Mouse (Mus musculus) embryo, embryonic 11.5 days (tissue): Measurements from ENCODE around the gene Kcnh4.

ENCODE experiments used
- DNase-seq: peaks from one replicate; pipeline ENCODE4 v3.0.0-alpha.2; 2012; ENCODE audit warnings: low read depth, low spot score

Kcnh4 gene

DNA sequence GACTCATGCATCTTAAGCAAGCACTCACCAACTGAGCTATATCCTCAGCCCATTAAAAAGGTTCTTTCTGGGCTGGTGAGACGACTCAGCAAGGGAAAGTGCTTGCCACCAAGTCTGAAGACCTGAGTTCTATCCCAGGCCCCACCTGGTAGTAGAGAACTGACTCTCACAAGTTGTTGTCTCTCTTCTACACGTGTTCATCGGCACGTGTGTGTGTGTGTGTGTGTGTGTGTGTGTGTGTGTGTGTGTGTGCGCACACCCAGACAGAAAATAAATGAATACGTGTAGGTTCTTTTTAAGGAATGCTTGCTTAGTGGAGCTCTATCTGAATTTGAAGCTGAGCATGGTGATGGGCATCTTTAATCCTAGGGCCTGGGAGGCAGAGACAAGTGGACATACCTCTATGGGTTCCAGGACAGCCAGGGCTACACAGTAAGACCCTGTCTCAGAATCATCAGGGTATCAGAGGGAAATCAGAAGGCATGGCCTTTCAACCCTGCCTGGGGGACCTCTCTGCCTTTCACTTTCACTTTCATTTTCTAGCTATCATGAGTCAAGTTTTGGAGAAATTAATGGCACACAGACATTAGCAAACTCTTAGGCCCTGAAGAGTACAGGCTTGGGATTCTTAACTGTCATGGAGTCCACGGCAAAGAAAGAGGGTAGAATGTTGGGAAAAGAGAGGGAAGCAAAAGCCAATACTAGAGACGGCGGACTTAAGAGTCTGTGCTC lies 24.4 kb downstream of the Kcnh4 start:
- DNase-seq: no peak

DNA sequence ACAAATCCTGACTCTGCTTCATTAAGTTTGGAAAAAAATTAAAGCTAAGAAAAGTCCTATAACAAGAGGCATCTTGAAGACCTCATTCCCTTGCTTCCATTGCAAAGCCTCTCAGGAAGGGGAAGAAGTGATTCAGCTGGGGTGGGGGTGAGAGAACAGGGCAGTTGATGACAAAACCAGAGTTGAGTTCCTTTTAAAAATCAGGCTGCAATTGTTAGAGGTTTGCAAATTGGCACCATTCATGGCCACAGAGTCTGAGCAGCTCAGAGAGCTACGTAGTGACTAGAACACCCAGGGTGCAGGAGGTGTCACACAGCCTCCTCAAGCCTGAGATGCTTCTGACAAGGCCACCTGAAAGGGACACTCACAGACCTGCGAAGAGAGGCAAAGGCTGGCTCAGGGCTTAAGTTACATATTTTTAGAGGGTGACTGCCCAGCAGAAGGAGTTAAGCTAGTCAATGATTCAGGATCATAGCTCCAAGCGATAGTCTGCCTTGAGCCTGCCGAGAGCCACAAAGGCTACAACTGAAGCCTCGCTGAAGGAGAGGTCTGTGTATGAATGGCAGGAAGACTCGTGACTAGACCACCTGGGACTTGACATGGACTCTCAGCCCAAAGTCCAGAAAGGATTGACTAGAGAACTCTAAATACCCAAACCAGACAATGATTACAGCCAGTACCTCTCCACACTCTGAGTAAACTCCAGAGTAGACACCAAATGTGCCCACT lies 29.1 kb downstream of the Kcnh4 start:
- no peak for DNase-seq

DNA sequence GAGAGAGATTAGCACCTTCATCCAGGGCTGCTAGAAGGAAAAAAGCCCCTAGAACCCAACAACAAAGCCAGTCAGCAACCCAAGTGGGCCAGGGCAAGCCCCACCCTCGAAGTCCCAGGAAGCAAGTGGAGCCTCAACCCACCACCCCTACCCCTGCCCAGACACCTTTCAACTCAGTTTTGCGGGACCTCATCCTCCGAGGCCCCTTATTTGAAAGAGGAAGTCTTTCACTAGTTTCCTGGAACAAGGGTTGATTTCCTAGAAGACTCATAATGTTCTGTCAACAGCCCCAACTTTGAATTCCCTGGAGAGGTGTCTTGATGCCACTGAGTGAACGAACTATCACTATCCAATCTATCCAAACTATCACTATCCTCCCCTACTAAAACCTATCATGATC lies 29.8 kb downstream of the Kcnh4 start:
- no peak for DNase-seq

DNA sequence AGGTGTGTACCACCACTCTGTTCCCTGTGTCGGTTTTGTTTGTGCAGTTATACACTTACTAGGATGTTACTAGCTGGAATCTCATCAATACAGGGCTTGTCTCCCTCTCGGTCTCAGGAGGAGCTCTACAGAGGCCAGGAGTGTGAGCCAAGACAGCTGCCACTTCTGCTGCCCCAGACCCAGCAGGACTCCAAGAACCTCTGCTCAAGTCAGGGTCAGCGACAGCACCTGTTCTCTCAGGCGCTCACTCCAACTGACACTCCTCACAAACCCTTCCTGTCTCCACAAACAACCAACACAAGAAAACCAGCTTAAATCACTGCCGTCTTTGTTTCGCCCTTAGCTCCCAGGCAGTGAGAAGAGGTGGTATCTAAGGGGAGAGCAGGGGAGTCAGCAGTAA lies 31.1 kb downstream of the Kcnh4 start:
- no peak for DNase-seq

DNA sequence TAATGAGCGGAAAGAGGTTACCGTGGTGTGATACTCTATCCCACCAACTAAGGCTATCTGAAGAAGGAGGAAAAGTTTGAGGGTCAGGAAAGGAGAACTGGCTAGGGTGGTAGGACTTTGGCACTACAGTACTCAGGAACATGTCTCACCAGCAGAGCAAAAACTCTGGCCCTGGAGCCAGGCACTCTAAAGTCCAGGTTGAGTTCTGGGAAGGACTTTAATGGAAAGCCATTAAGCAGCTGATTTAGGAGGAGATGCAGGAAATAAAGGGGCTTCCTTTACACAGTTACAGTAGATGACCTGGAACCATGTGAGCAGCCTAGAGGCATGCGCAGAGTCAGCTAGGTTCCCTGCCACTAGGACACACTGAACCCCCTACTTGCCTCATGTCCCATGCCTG lies 32.5 kb downstream of the Kcnh4 start:
- no peak for DNase-seq

DNA sequence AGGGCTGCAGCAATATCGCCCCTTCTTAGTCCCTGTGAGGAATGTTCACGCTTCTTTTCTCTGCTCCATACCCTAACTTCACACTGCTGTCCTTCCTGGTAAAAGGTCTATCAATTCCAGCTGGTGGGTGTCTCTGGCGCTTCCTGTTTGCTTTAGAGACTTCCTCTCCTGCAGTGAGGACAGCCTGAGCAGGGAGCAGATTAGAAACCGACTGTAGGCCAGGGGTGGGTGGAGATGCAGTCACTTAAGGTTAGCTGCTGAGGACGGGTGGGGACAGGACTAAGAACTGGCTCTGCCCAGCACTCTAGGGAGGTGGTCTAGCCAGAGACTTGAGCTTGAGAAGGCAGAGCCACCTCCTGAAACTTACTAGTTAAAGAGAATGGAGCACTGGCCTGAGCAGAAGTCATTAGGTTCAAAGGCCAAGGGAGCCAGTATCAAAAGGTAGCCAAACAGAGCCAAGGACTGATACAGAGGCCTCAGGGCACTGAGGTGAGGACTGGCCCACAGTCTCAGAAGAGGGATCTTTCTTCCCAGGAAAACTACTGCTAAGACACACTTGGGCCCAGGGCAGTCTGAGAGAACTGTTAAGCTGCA lies 34.7 kb downstream of the Kcnh4 start:
- no peak for DNase-seq

DNA sequence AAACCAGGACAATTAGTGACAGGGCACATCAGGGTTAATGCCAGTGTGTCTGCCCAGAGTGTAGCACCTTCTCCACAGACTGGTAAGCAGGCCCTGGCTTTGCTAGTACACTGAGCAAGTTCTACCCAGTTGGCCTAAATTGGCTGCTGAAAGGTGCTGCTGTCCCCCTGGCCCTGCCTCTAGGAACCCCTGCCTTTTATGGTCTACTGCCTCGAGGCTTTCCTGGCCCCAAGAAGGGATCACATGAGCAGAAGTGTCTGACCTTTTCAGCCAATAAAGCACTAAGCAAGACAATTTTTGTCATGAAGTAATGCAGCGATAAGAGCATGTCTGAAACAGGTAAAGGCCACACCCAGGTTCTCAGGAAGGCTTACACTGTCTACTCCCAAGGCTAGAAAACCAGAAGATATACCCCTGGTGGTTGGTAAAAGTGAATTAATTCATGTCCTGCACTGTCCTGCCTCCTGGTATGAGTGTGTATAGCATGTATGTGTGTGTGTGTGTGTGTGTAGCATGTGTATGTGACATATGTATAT lies 37.2 kb downstream of the Kcnh4 start:
- no peak for DNase-seq

DNA sequence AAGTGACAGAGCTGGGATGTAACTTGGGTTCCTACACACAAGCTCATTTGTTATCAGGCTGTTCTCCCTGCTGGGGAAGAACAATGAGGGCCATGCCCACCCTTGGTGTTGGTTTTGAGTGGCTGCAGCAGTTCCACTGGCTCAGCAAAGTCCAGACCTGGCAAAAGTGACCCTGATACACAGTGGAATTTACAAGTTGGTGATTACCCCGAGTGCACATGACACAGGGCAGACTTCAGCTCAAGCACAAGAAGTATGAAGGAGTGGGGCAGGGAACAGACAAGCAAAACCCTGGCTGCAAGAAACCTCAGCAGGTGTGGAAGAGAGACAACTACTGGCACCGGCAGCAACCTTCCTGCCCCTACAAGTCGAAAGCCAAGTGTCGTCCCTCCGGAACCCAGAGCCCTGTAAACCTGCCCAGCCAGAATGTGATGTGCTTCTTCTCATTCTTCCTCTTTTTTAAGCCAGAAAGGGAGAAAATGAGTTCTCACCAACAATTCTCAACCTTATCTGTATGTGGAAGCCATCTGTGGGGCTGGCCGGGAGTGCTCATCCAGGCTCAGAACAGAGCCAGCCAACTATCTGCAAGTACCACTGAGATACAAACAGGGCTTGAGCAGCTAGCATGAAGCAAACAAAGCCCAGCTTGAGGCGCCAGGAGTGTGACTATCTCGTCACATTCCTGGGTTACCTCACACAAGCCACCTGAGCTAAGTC lies 37.8 kb downstream of the Kcnh4 start:
- no peak for DNase-seq

DNA sequence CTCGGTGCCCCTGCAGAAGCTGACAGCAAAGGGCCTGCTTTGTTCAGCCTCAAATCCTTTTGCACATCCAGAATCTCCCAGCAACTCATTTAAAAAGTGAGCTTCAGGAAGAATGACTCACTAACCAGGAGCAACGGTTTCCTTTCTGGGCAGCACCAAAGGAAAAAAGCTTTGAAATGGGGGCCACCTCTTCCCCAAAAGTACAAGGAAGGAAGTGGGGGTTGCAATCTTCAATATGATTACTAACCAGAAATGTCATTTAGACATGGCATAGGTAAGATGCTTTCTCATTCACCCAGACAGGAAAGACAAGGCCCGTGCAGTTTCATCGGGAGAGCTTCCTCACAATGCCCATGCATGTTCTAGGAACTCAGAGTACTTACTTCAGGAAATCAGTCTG lies 38.5 kb downstream of the Kcnh4 start:
- no peak for DNase-seq

DNA sequence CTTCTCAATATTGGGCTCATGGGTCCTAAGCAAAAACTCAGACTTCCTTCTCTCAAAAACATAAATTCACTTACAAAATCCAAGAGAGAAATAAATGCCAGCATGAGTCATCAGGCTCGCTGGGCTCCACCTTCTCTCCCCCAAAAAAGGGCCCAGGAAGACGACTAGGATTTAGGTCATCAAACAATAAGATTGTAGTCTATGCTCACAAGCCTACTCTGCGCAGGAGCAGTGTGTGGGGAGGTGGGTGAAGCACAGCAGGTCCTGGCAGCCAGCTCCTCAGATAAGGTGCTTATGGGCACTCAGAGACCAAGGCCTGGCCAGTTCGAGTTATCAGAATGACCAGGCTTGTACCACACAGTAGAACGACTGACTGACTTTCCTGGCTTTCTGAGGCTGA lies 39.4 kb downstream of the Kcnh4 start:
- no peak for DNase-seq

DNA sequence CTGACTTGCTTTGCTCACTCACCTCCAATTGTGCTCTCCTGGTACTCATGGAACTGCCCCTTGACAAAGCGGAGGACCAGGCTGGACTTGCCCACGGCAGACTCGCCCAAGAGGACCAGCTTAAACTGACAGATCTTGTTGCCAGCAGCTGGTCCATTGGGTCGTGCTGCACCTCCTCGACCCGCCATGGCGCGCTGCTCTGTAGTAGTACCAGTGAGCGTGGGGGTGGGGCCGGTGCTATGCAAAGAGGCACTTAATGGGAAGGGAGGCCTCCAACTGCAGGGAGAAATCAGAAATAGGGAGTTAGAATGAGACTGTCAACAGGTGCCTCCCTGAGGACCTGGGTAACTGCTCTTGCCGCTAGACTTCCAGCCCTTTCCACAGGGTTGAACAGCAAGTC lies 39.8 kb downstream of the Kcnh4 start:
- DNase-seq: no peak

DNA sequence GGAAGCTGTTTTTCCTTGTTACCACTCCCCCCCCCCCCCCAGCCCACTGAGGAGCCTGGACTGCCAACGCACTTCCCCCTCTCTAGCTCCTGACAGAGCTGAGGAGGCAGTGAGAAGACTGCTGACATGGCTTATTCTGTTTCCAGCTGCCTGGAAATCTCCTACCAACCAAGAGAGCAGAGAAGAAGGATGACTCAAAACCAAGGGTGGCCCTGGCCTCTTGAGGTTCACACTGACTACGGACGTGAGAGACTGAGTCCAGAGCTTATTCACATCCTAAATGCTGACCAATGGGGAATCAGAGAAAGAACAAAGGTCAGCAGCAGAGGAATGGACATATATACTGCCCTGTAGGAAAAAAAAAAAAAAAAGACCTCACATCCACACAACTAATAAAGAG lies 40.4 kb downstream of the Kcnh4 start:
- DNase-seq: no peak

DNA sequence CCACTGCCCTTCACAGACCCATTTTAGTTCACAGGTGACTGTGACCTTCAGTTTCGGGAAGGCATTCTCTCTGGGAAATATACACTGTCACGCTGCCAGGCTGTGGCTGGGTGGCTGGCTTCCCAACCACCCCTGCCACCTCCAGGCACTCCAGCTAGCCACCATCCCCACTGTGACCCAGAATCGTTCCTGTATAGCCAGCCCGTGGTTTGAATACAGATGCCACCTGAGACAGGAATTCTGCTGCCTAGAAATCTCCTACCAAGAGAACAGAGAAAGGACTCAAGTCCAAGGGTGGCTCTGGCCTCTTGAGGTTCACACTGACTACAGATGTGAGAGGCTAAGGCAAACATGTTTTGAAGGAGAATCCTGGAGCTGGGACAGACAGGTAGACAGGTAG lies 40.9 kb downstream of the Kcnh4 start:
- DNase-seq: no peak

DNA sequence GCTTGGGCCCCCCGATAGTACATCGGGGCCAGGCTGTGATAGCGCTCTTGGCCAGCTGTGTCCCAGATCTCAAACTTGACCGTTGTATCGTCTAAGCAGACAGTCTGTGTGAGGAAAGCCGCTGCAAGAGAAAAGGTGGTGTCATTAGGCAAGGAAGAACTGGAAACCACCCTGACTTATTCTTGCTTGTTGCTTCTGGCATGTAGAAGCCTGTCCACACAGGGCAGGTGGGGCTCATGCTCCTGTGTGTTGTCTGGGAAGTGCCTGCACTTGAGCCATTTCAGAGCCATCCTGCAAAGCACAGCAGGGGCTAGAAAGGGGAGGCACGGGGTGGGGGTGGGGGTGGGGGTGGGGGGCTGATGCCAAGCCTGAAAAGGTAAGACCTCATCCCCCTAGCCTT lies 41.3 kb downstream of the Kcnh4 start:
- no peak for DNase-seq

DNA sequence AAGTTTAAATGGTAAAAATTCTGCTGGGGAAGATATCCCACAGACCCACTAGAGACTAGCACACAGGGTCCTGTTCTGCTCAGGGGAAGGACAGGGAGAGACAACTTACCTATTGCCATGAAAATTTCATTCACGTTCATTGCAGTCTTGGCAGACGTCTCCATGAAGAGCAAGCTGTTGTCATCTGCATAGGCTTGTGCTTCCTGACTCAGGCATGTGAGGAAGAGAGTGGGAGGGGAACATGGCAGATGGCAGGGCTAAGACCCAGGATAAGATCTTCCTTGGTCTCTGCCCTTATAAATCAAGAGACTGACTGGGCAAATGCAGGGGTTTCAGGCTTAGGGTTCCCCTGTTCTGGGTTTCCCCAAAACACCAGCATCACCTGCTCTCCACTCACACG lies 43.1 kb downstream of the Kcnh4 start:
- DNase-seq: no peak

DNA sequence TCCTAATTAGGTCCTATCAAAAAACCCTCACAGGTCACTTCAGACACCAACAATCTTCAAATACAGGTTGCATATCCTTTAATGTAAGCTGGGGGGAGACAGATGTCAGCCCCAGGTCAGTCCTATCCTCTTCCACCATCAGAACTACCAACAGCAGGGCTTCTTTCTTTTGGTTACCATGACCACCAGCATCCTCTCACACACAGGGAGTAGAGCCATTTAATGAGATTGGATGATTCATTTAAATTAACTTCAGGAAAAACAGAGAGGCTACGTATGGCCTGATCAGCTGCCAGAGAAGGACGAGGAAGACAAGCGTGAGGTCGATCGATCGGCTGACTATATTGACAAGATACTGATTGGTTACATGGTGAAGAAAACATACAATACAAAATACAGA lies 44.8 kb downstream of the Kcnh4 start:
- DNase-seq: no peak

DNA sequence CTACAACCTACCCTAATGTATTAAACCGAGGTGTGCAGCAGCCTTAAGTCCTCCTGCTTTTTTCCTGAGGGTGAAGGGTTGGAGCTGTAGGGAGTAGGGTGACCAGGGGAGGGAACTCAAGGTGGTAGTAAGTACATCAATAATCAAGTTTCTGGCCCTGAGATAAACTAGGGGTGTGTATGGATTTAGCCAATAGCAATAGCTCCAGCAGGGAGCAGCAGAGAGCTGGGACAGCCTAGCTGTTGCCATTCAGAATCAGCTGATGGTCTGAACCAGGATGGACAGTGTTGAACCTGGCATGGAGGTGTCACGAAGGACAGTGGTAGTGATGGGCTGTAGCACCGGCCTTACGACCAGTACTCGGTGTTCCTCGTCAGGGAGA lies 45.2 kb downstream of the Kcnh4 start:
- peak; percentile 62 for DNase-seq

DNA sequence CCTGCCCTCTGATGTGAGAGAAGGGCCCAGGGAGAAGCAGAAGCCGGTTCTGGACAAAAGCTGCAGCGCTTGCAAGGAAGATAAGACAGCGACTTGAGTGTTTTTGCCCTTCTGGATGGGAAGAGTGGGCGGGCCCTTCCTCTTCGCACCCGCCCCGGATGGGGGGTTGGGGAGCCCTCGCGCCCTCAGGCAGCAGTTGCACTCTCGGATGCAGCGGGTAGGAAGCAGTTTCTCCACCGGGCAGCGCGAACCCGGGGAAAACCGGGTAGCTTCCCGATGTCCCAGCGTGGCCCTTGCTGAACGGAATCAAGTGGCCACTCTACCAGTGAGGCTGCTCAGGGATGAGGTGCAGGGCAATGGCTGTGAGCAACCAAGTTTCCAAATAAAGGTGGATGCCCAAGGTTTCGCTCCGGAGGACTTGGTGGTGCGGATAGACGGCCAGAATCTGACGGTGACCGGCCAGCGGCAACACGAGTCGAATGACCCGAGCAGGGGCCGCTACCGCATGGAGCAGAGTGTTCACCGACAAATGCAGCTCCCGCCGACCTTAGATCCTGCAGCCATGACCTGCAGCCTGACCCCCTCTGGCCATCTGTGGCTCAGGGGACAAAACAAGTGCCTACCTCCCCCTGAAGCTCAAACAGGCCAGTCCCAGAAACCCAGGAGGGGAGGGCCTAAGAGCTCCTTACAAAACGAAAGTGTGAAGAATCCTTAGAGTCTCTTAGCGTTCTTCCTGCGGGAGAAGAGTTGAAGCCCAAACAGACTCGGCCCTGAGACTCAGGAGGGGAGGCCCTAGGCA lies 45.8 kb downstream of the Kcnh4 start, which contains the start of gene Hspb9:
Hspb9 (plus strand) TSS at position 116 of the 799 bp plus-strand sequence.
- no peak for DNase-seq

DNA sequence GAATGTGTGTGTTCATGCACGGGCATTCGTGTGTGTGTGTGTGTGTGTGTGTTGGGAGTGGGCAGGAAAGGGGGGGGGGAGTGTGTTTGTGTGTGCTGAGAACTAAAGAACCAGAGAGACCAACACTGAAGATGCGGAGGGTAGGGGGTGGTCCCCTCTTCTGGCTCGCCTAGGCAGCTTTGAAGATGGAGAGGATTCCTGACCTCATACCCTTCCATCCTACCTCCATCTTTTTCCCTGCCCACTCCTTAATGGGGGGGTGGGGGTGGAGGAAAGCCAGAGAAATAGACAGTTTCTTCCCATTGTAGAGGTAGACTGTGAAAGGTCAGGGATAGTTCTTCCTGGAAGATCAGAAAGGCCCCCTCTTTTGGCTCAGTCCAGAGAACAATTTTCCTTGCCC lies 46.6 kb downstream of the Kcnh4 start:
- DNase-seq: no peak

DNA sequence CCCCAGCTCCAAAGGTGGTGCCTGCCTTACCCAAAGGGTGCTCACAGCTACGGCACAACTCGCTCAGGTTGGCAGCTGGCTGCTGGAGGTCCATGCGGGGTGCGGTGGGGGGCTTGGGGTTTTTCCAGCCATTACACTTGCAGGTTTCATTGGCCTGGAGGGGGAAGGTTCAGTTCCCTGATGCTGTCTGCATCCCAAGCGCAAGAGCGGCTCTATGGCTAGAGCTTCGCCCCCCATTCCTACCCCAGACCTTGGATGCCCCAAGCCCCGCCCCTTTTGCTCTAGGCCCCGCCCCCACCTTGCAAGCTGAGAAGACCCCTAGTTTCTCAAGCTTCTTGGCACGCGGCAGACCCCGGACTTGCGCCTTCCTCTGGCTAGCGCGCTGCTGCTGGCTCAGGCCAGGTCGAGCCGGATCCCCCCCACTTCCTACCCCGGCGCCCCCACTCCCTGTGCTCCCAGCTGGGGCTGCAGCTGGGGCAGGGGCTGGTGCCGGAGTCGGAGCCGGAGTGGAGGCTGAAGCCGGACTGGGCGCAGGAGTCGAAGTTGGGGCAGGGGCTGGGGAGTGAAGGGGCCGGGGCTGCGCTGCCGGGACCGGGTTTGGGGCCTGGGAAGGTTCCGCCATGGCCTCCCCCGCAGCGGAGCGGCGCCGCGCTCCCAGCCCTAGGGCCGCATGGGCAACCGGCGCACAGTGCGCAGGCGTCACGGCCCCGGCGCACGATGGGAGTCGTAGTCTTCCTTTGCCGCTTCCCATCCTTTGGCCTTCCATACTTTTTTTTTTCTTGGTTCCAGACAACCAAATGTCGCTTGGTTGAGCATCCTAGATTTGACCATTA lies 47.7 kb downstream of the Kcnh4 start, which contains the start of gene Kat2a:
Kat2a (minus strand) TSS at position 683 of the 833 bp plus-strand sequence.
- DNase-seq: peak; percentile 83
